Mouse (Mus musculus): ENCODE measurements around the gene Ltbp1. TPM values are rescaled to one million over a fixed set of nuclear protein-coding genes. Genes with fewer than 3 reads are reported as not detected.

The Ltbp1 gene
- polyA plus RNA-seq, 1 experiment from 2014 or later = 7.3 TPM

DNA sequence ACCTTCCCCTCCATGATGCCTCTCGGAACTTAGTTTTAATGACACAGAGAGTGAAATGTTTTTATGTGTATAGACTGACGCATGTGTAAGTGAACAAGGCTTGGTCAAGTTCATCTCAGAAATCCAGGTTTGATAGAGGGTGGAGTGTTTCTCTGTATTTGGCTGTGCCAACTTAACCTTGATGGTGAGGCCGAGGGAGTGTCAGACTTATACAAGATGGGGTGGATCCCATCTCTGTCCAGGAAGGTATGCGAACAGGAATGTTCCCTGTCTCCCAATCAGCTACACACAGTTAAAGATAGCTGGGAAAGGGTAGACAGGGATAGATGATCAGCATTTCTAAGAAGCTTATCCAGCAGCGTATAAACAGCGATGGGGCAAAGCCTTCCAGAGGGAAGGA lies 153.0 kb downstream of the Ltbp1 start:
- H3K36me3 ChIP-seq (ENCODE audit: control insufficient read depth, insufficient read depth, low read length) = no peaks in the 10 kb centered on the region
- no peaks in the 10 kb centered on the region for H3K4me1 ChIP-seq (ENCODE audit: control insufficient read depth, insufficient read depth, low read length)
- no peaks in the 10 kb centered on the region for H3K9me3 ChIP-seq (ENCODE audit: control insufficient read depth, low read length)
- no peak overlapping the region for H3K4me3 ChIP-seq (ENCODE audit: low read depth, low read length)
- ATAC-seq (ENCODE audit: insufficient read depth, low FRiP score, low TSS enrichment) = no peak
- H3K27me3 ChIP-seq (ENCODE audit: control insufficient read depth, insufficient read depth, low read length) = no peaks in the 10 kb centered on the region
- no peak overlapping the region for H3K27ac ChIP-seq (ENCODE audit: low read depth, low read length)
- 92% methylated on average over 6 of the region's 6 CpGs for WGBS
- DNase-seq (ENCODE audit: low spot score) = no peak
- H3K9ac ChIP-seq (ENCODE audit: low read length) = no peak overlapping the region
- H3K4me2 ChIP-seq (ENCODE audit: low read depth) = no peak overlapping the region

GRCm38 (mm10) chr17:75159066-75159787 lies 153.9 kb downstream of the Ltbp1 start:
- no peaks in the 10 kb centered on the region for H3K4me1 ChIP-seq (ENCODE audit: control insufficient read depth, insufficient read depth, low read length)
- no peak overlapping the region for H3K4me2 ChIP-seq (ENCODE audit: low read depth)
- no peak overlapping the region for H3K27ac ChIP-seq (ENCODE audit: low read depth, low read length)
- H3K9me3 ChIP-seq (ENCODE audit: control insufficient read depth, low read length) = no peaks in the 10 kb centered on the region
- H3K4me3 ChIP-seq (ENCODE audit: low read depth, low read length) = no peak overlapping the region
- no peak for ATAC-seq (ENCODE audit: insufficient read depth, low FRiP score, low TSS enrichment)
- H3K27me3 ChIP-seq (ENCODE audit: control insufficient read depth, insufficient read depth, low read length) = no peaks in the 10 kb centered on the region
- DNase-seq (ENCODE audit: low spot score) = no peak
- H3K36me3 ChIP-seq (ENCODE audit: control insufficient read depth, insufficient read depth, low read length) = no peaks in the 10 kb centered on the region
- WGBS = 91% methylated on average over 8 of the region's 8 CpGs
- H3K9ac ChIP-seq (ENCODE audit: low read length) = no peak overlapping the region

- DNase-seq (ENCODE audit: low spot score) = no peak
- no peak for ATAC-seq (ENCODE audit: insufficient read depth, low FRiP score, low TSS enrichment)
- no peaks in the 10 kb centered on the region for H3K9me3 ChIP-seq (ENCODE audit: control insufficient read depth, low read length)
- no peak overlapping the region for H3K27ac ChIP-seq (ENCODE audit: low read depth, low read length)
- no peaks in the 10 kb centered on the region for H3K27me3 ChIP-seq (ENCODE audit: control insufficient read depth, insufficient read depth, low read length)
- H3K36me3 ChIP-seq (ENCODE audit: control insufficient read depth, insufficient read depth, low read length) = no peaks in the 10 kb centered on the region
- no peaks in the 10 kb centered on the region for H3K4me1 ChIP-seq (ENCODE audit: control insufficient read depth, insufficient read depth, low read length)
- H3K4me2 ChIP-seq (ENCODE audit: low read depth) = no peak overlapping the region
- H3K9ac ChIP-seq (ENCODE audit: low read length) = no peak overlapping the region
- no peak overlapping the region for H3K4me3 ChIP-seq (ENCODE audit: low read depth, low read length)
- WGBS = 89% methylated on average over 10 of the region's 10 CpGs
These were observed 155.7 kb downstream of the Ltbp1 start for GRCm38 (mm10) chr17:75161062-75161461.

DNA sequence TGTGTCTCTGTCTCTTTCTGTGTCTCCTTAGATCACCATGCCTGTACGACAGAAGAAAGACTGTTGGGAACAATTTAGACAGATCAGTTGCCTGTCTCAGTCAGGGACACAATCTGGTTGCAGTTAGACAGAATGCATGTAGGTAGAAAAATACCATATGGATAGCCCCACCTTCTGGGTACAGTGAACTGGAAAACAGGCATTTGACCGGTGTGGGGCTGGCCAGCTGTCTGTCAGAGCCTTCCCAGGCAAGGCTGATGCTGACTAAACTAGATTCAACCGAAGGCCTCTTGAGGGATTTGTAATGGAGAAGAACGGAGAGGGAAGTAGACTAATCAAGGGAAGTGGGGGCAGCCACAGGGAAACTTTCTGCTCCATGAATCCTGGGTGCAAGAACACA lies 156.6 kb downstream of the Ltbp1 start:
- WGBS = 80% methylated on average over 4 of the region's 4 CpGs
- DNase-seq (ENCODE audit: low spot score) (no peak), ATAC-seq (ENCODE audit: insufficient read depth, low FRiP score, low TSS enrichment) (no peak)
- Histone ChIP-seq H3K4me2 (ENCODE audit: low read depth) (no peak overlapping the region), H3K36me3 (ENCODE audit: control insufficient read depth, insufficient read depth, low read length) (no peaks in the 10 kb centered on the region), H3K27me3 (ENCODE audit: control insufficient read depth, insufficient read depth, low read length) (no peaks in the 10 kb centered on the region), H3K4me3 (ENCODE audit: low read depth, low read length) (no peak overlapping the region), H3K27ac (ENCODE audit: low read depth, low read length) (no peak overlapping the region), H3K9ac (ENCODE audit: low read length) (no peak overlapping the region), H3K4me1 (ENCODE audit: control insufficient read depth, insufficient read depth, low read length) (no peaks in the 10 kb centered on the region), H3K9me3 (ENCODE audit: control insufficient read depth, low read length) (no peaks in the 10 kb centered on the region)

- Histone ChIP-seq H3K9ac (ENCODE audit: low read length) (no peak overlapping the region), H3K27ac (ENCODE audit: low read depth, low read length) (no peak overlapping the region), H3K27me3 (ENCODE audit: control insufficient read depth, insufficient read depth, low read length) (no peaks in the 10 kb centered on the region), H3K4me2 (ENCODE audit: low read depth) (no peak overlapping the region), H3K9me3 (ENCODE audit: control insufficient read depth, low read length) (no peaks in the 10 kb centered on the region), H3K4me3 (ENCODE audit: low read depth, low read length) (no peak overlapping the region), H3K4me1 (ENCODE audit: control insufficient read depth, insufficient read depth, low read length) (no peaks in the 10 kb centered on the region), H3K36me3 (ENCODE audit: control insufficient read depth, insufficient read depth, low read length) (no peaks in the 10 kb centered on the region)
- WGBS = 87% methylated on average over 5 of the region's 5 CpGs
- DNase-seq (ENCODE audit: low spot score) (no peak), ATAC-seq (ENCODE audit: insufficient read depth, low FRiP score, low TSS enrichment) (no peak)
These were observed 159.2 kb downstream of the Ltbp1 start for GRCm38 (mm10) chr17:75164566-75164965.

- H3K36me3 ChIP-seq (ENCODE audit: control insufficient read depth, insufficient read depth, low read length) = no peaks in the 10 kb centered on the region
- H3K27me3 ChIP-seq (ENCODE audit: control insufficient read depth, insufficient read depth, low read length) = no peaks in the 10 kb centered on the region
- H3K27ac ChIP-seq (ENCODE audit: low read depth, low read length) = no peak overlapping the region
- no peak overlapping the region for H3K4me2 ChIP-seq (ENCODE audit: low read depth)
- DNase-seq (ENCODE audit: low spot score) (no peak), ATAC-seq (ENCODE audit: insufficient read depth, low FRiP score, low TSS enrichment) (no peak)
- 90% methylated on average over 3 of the region's 3 CpGs for WGBS
- H3K4me1 ChIP-seq (ENCODE audit: control insufficient read depth, insufficient read depth, low read length) = no peaks in the 10 kb centered on the region
- no peak overlapping the region for H3K4me3 ChIP-seq (ENCODE audit: low read depth, low read length)
- no peaks in the 10 kb centered on the region for H3K9me3 ChIP-seq (ENCODE audit: control insufficient read depth, low read length)
- H3K9ac ChIP-seq (ENCODE audit: low read length) = no peak overlapping the region
These were observed 163.3 kb downstream of the Ltbp1 start for GRCm38 (mm10) chr17:75168572-75169200.

DNA sequence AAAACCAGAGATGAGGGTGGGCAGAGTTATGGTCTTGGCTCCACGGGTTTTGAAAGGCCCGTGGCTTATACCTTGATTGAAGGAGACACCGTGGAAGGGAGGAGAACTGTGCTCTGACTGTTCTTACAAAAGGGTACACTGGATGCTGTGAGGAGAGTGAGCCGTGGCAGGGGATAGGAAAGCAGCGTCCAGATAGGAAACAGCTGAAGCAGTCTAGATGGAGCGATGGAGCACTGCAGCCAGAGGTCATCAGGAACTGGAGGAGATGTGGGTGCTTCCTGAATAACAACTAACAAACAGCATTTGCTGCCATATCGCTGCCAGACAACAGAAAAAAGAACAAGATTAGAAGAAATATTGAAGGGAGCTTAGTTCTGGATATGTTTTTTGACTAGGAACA lies 166.3 kb downstream of the Ltbp1 start:
- no peak for ATAC-seq (ENCODE audit: insufficient read depth, low FRiP score, low TSS enrichment)
- no peak overlapping the region for H3K27ac ChIP-seq (ENCODE audit: low read depth, low read length)
- 87% methylated on average over 7 of the region's 7 CpGs for WGBS

GRCm38 (mm10) chr17:75172685-75173205 lies 167.4 kb downstream of the Ltbp1 start:
- Histone ChIP-seq H3K4me3 (ENCODE audit: low read depth, low read length) (no peak overlapping the region), H3K4me1 (ENCODE audit: control insufficient read depth, insufficient read depth, low read length) (no peaks in the 10 kb centered on the region), H3K36me3 (ENCODE audit: control insufficient read depth, insufficient read depth, low read length) (no peaks in the 10 kb centered on the region), H3K27ac (ENCODE audit: low read depth, low read length) (no peak overlapping the region), H3K9me3 (ENCODE audit: control insufficient read depth, low read length) (no peaks in the 10 kb centered on the region), H3K9ac (ENCODE audit: low read length) (no peak overlapping the region), H3K27me3 (ENCODE audit: control insufficient read depth, insufficient read depth, low read length) (no peaks in the 10 kb centered on the region), H3K4me2 (ENCODE audit: low read depth) (no peak overlapping the region)
- DNase-seq (ENCODE audit: low spot score) (no peak), ATAC-seq (ENCODE audit: insufficient read depth, low FRiP score, low TSS enrichment) (no peak)
- WGBS = 81% methylated on average over 7 of the region's 7 CpGs

More for the DNA sequence above, 166.3 kb downstream of the Ltbp1 start:
- H3K4me2 ChIP-seq (ENCODE audit: low read depth) = no peak overlapping the region
- no peaks in the 10 kb centered on the region for H3K9me3 ChIP-seq (ENCODE audit: control insufficient read depth, low read length)
- H3K4me3 ChIP-seq (ENCODE audit: low read depth, low read length) = no peak overlapping the region
- no peak overlapping the region for H3K9ac ChIP-seq (ENCODE audit: low read length)
- no peak for DNase-seq (ENCODE audit: low spot score)
- no peaks in the 10 kb centered on the region for H3K27me3 ChIP-seq (ENCODE audit: control insufficient read depth, insufficient read depth, low read length)
- no peaks in the 10 kb centered on the region for H3K36me3 ChIP-seq (ENCODE audit: control insufficient read depth, insufficient read depth, low read length)
- no peaks in the 10 kb centered on the region for H3K4me1 ChIP-seq (ENCODE audit: control insufficient read depth, insufficient read depth, low read length)

- Histone ChIP-seq H3K4me2 (ENCODE audit: low read depth) (no peak overlapping the region), H3K36me3 (ENCODE audit: control insufficient read depth, insufficient read depth, low read length) (no peaks in the 10 kb centered on the region), H3K9me3 (ENCODE audit: control insufficient read depth, low read length) (no peaks in the 10 kb centered on the region), H3K4me1 (ENCODE audit: control insufficient read depth, insufficient read depth, low read length) (no peaks in the 10 kb centered on the region), H3K27me3 (ENCODE audit: control insufficient read depth, insufficient read depth, low read length) (no peaks in the 10 kb centered on the region), H3K4me3 (ENCODE audit: low read depth, low read length) (no peak overlapping the region), H3K27ac (ENCODE audit: low read depth, low read length) (no peak overlapping the region), H3K9ac (ENCODE audit: low read length) (no peak overlapping the region)
- WGBS = 90% methylated on average over 3 of the region's 3 CpGs
- no peak for DNase-seq (ENCODE audit: low spot score)
- ATAC-seq (ENCODE audit: insufficient read depth, low FRiP score, low TSS enrichment) = no peak
These were observed 169.1 kb downstream of the Ltbp1 start for GRCm38 (mm10) chr17:75174501-75174900.
